Mouse (Mus musculus) neural tube, embryonic 13.5 days (tissue): ENCODE measurements at regions not wholly inside any gene's neighbourhood (a gene's known extent, or its start where the extent isn't known, plus 50 kb on each side); places are given as distances from the start of the nearest gene placed in this dataset.

Source experiments
- ATAC-seq: fragments of 200-750 bp; cut with Nextera tagmentation; 2 replicates; pipeline ENCODE4 v1.8.0; 2017; ENCODE audit warnings: low read depth, mild to moderate bottlenecking, moderate TSS enrichment, moderate library complexity
- H3K27ac ChIP-seq: fragments of 300-500 bp; sonication (generic); replicated peaks from 2 replicates; pipeline ENCODE4 v1.5.1; 2015; ENCODE audit warnings: moderate library complexity, mild to moderate bottlenecking, inconsistent platforms
- H3K27me3 ChIP-seq: fragments of 300-500 bp; sonication (generic); 2 replicates; pipeline ENCODE4 v1.6.1; 2015; ENCODE audit warnings: mild to moderate bottlenecking, inconsistent platforms
- H3K36me3 ChIP-seq: fragments of 300-500 bp; sonication (generic); 2 replicates; pipeline ENCODE4 v1.6.1; 2015; ENCODE audit warnings: mild to moderate bottlenecking, inconsistent platforms
- H3K4me1 ChIP-seq: fragments of 300-500 bp; sonication (generic); replicated peaks from 2 replicates; pipeline ENCODE4 v1.6.1; 2015; ENCODE audit warnings: inconsistent platforms
- H3K4me2 ChIP-seq: fragments of 300-500 bp; sonication (generic); 2 replicates; pipeline ENCODE4 v1.6.1; 2015; ENCODE audit warnings: inconsistent platforms, mild to moderate bottlenecking, moderate library complexity
- H3K4me3 ChIP-seq: fragments of 300-500 bp; sonication (generic); 2 replicates; pipeline ENCODE4 v1.5.1; 2015; ENCODE audit warnings: mild to moderate bottlenecking, inconsistent platforms
- H3K9ac ChIP-seq: fragments of 300-500 bp; sonication (generic); 2 replicates; pipeline ENCODE4 v1.6.1; 2015; ENCODE audit warnings: moderate library complexity, mild to moderate bottlenecking, inconsistent platforms
- H3K9me3 ChIP-seq: fragments of 300-500 bp; sonication (generic); 2 replicates; pipeline ENCODE4 v1.6.1; 2016; ENCODE audit warnings: inconsistent platforms
- WGBS: fragments of 180-500 bp; shearing (Covaris S2); methylation state at CpG from one replicate; pipeline ENCODE4 v1.1.7; 2015; 5-methylcytosine and 5-hydroxymethylcytosine counted together

DNA sequence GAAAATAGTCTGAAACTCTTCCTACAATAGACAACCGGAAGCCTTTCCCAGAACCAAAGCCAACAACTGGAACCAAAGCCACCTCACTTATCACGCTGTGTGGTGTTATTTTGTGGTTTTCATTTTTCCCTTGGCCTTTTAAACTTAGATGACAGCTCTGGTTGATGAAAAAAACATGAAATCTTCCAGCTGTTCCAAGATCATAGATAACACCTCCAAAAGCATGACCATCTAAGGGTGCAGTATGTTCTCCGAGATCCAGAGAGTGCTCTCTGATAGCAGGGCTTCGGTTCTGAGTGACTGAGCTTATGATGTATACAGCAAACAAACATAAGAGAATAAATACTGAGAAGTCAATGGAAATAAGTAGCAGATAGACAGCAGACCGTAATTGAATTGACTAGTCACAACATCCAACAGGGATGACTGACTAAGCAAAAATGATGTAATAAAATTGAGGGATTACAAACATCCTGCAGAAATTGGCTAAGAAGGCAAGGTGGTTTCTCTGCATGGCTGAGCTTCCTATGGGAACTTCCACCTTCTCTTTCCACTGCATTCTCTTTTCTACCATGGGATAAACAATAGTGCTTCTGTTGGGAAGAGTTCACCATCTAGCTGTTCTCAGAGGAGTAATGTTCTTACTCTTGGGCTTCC is 74.8 kb upstream of the Akirin2 start:
- Histone ChIP-seq H3K9ac (no peak overlapping the region), H3K36me3 (no peaks in the 10 kb centered on the region), H3K4me2 (no peak overlapping the region), H3K27ac (no peak overlapping the region), H3K9me3 (no peaks in the 10 kb centered on the region), H3K4me3 (no peak overlapping the region), H3K27me3 (no peaks in the 10 kb centered on the region), H3K4me1 (no peaks in the 10 kb centered on the region)
- no peak for ATAC-seq
- WGBS: 87% methylated on average over 5 of the region's 5 CpGs

DNA sequence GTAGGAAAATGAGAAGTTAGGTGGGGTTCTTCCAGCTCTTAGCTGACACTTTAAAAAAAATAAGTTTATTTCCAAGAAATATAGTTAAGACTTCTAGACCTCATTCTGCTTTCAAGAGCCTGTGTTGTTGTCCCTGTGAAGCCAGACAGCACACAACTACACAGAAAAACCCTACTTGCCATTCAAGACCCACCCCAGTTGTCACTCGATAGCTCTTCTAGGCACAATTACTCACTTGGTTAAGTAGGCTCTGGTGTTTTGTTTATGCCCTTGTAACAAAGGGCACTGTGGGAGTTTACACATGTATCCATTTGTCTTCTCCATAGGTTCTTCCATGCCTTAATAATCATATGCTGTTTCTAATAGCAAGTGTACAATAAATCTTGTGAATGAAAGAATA is 66.5 kb upstream of the Akirin2 start:
- no peak overlapping the region for H3K27ac ChIP-seq
- H3K4me2 ChIP-seq: no peak overlapping the region
- H3K4me1 ChIP-seq: no peaks in the 10 kb centered on the region
- WGBS: 58% methylated on average over 1 of the region's 1 CpGs
- H3K9ac ChIP-seq: no peak overlapping the region
- H3K4me3 ChIP-seq: no peak overlapping the region
- no peaks in the 10 kb centered on the region for H3K9me3 ChIP-seq
- no peak for ATAC-seq
- H3K27me3 ChIP-seq: no peaks in the 10 kb centered on the region
- H3K36me3 ChIP-seq: no peaks in the 10 kb centered on the region

- H3K9ac ChIP-seq: no peak overlapping the region
- H3K4me1 ChIP-seq: no peaks in the 10 kb centered on the region
- no peak overlapping the region for H3K27ac ChIP-seq
- H3K36me3 ChIP-seq: no peaks in the 10 kb centered on the region
- WGBS: 83% methylated on average over 17 of the region's 17 CpGs
- H3K4me3 ChIP-seq: no peak overlapping the region
- no peaks in the 10 kb centered on the region for H3K27me3 ChIP-seq
- no peak overlapping the region for H3K4me2 ChIP-seq
- ATAC-seq: no peak
- H3K9me3 ChIP-seq: no peaks in the 10 kb centered on the region
Measured at GRCm38 (mm10) chr4:34485574-34485973, 65.2 kb upstream of the Akirin2 start.

DNA sequence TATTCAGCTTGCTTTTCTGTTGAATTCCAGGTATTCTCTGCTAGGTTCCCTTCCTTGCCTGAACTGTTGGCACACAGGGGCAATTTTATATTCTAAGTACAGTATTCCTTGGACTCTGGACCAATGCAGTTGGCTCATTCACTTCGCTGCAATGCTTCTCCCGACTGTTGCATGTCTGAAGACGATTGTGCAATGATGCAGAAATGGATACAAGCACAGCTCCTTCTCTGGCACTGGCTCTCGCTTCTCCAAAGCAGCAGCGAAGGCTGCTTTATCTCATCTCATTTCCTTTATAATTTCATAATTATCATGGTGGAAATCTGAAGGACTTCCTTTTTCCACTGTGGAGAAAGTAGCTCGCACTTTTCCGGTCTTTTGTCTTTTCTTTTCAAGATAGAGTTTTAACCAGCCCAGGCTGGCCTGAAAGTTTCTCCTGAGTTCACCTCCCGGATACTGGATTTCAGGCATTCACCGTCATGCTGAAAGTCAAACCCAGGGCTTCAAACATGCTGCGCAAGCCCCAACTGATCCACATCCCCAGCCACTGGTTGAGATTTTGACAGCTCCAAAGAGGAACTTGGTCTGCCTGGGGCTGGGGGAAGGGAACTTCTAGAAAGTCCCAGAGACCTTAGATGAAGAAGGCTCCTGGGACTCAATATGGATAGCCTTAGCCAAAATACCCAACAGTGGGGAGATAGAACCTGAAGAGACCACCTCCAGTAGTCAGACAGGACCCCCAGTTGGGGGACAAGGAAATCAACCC is 55.6 kb upstream of the Akirin2 start:
- Histone ChIP-seq H3K27me3 (no peaks in the 10 kb centered on the region), H3K4me1 (no peaks in the 10 kb centered on the region), H3K9me3 (no peaks in the 10 kb centered on the region), H3K4me2 (no peak overlapping the region), H3K4me3 (no peak overlapping the region), H3K36me3 (no peaks in the 10 kb centered on the region), H3K9ac (no peak overlapping the region), H3K27ac (no peak overlapping the region)
- 91% methylated on average over 10 of the region's 10 CpGs for WGBS
- no peak for ATAC-seq

- H3K9me3 ChIP-seq: no peaks in the 10 kb centered on the region
- no peak overlapping the region for H3K27ac ChIP-seq
- H3K27me3 ChIP-seq: no peaks in the 10 kb centered on the region
- no peaks in the 10 kb centered on the region for H3K36me3 ChIP-seq
- no peak overlapping the region for H3K4me3 ChIP-seq
- H3K9ac ChIP-seq: no peak overlapping the region
- no peaks in the 10 kb centered on the region for H3K4me1 ChIP-seq
- 90% methylated on average over 9 of the region's 9 CpGs for WGBS
- H3K4me2 ChIP-seq: no peak overlapping the region
- no peak for ATAC-seq
Measured at GRCm38 (mm10) chr4:34498325-34498724, 52.4 kb upstream of the Akirin2 start.

DNA sequence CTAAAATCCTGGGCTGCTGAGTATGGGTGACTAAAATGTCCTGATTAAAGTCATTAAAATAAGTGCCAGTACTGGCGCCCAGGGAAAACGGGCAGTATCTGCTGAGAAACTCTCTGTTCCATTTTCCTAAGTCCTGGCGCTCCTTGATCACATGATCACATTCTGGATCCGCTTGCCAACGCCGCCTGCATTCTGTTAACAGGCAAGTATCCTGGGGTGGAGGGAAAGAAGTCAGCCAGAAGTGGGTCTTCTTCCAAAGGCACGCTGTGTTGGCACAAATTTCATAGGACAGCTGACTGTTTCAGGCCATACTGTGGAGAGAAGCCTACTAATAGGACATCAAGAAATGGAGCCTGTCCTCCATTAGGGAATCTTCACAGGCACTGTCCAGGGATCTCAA is 52.0 kb upstream of the Akirin2 start:
- Histone ChIP-seq H3K27ac (no peak overlapping the region), H3K27me3 (no peaks in the 10 kb centered on the region), H3K36me3 (no peaks in the 10 kb centered on the region), H3K4me3 (no peak overlapping the region), H3K4me2 (no peak overlapping the region), H3K4me1 (no peaks in the 10 kb centered on the region), H3K9me3 (no peaks in the 10 kb centered on the region), H3K9ac (no peak overlapping the region)
- no peak for ATAC-seq
- 90% methylated on average over 7 of the region's 7 CpGs for WGBS

GRCm38 (mm10) chr4:34499731-34500130 is 51.0 kb upstream of the Akirin2 start:
- H3K27ac ChIP-seq: no peak overlapping the region
- ATAC-seq: no peak
- no peaks in the 10 kb centered on the region for H3K36me3 ChIP-seq
- H3K4me2 ChIP-seq: no peak overlapping the region
- 96% methylated on average over 3 of the region's 3 CpGs for WGBS
- H3K9me3 ChIP-seq: no peaks in the 10 kb centered on the region
- no peak overlapping the region for H3K9ac ChIP-seq
- H3K4me1 ChIP-seq: no peaks in the 10 kb centered on the region
- no peaks in the 10 kb centered on the region for H3K27me3 ChIP-seq
- H3K4me3 ChIP-seq: no peak overlapping the region
